Mouse (Mus musculus) liver, embryonic 16.5 days (tissue): ENCODE measurements around the gene Acod1. TPM values are rescaled to one million over a fixed set of nuclear protein-coding genes. Genes with fewer than 3 reads are reported as not detected.

Experiments
- ATAC-seq: fragments of 200-750 bp; cut with Nextera tagmentation; 2 replicates; pipeline ENCODE4 v1.8.0; 2017; ENCODE audit warnings: low read depth, mild to moderate bottlenecking, moderate number of reproducible peaks, moderate library complexity
- H3K27ac ChIP-seq: fragments of 300-500 bp; sonication (generic); 2 replicates; pipeline ENCODE4 v1.5.1; 2014; ENCODE audit warnings: mild to moderate bottlenecking, low read length
- H3K27me3 ChIP-seq: fragments of 300-500 bp; sonication (generic); 2 replicates; pipeline ENCODE4 v1.6.1; 2014; ENCODE audit warnings: low read depth, low read length, mixed read lengths; ENCODE audit not compliant: control insufficient read depth, insufficient read depth
- H3K36me3 ChIP-seq: fragments of 300-500 bp; sonication (generic); 2 replicates; pipeline ENCODE4 v1.6.1; 2014; ENCODE audit warnings: mild to moderate bottlenecking; ENCODE audit not compliant: control insufficient read depth, insufficient read depth
- H3K4me1 ChIP-seq: fragments of 300-500 bp; sonication (generic); 2 replicates; pipeline ENCODE4 v1.6.1; 2014; ENCODE audit warnings: low read depth, low read length, mixed read lengths; ENCODE audit not compliant: control insufficient read depth
- H3K4me2 ChIP-seq: fragments of 300-500 bp; sonication (generic); 2 replicates; pipeline ENCODE4 v1.6.1; 2014; ENCODE audit warnings: low read depth, low read length, mixed read lengths
- H3K4me3 ChIP-seq: fragments of 300-500 bp; sonication (generic); 2 replicates; pipeline ENCODE4 v1.5.1; 2014; ENCODE audit warnings: low read depth, mild to moderate bottlenecking, low read length
- H3K9ac ChIP-seq: fragments of 300-500 bp; sonication (generic); 2 replicates; pipeline ENCODE4 v1.6.1; 2014; ENCODE audit warnings: low read depth, low read length
- H3K9me3 ChIP-seq: fragments of 300-500 bp; sonication (generic); replicated peaks from 2 replicates; pipeline ENCODE4 v1.6.1; 2016; ENCODE audit warnings: low read length; ENCODE audit not compliant: control insufficient read depth
- WGBS: fragments of 180-500 bp; shearing (Covaris S2); extraction: QIAGEN DNeasy Blood & Tissue Kit; methylation state at CpG from one replicate; pipeline ENCODE4 v1.1.7; 2014; ENCODE audit not compliant: insufficient replicate concordance; 5-methylcytosine and 5-hydroxymethylcytosine counted together
- polyA plus RNA-seq: library from polyadenylated mRNA; unstranded; fragments of >200 nt; fragmentation: Nextera tagmentation; extraction: Ambion mirVana; gene quantifications from 2 replicates; pipeline ENCODE4 v1.2.1, GENCODE M21; 2015

The Acod1 gene
- polyA plus RNA-seq, 1 experiment from 2014 or later = not detected

DNA sequence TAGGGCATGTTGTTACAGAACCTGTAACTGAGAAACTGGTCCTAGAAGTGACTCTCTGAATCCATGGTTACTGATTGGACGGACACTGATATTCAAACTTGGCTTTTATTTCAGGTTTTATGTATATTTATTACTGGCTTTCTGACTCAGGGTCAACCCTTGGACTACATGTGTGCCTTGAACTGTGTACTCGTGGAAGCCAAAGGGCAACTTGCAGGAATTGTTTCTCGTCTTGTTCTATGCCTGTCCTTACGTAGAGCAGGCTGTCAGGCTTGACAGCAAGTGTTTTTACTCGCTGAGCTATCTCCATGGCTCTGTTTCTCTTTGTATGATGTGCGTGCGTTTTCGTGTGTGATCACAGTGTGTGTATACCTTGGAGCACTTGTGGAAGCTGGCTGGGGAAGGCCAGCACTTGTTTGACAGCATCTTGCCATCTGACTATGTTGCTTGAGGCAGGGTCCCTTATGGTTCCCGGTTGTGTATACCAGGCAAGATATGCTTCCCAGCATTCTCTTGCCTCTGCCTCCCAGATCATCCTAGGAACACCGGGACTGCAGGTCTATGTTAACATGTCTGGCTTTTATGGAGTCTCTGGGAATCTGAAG lies 56.1 kb downstream of the Acod1 start:
- 65% methylated on average over 10 of the region's 10 CpGs for whole genome bisulfite sequencing
- no peak for ATAC-seq

More for the DNA sequence above, 56.1 kb downstream of the Acod1 start:
- Histone ChIP-seq H3K4me3 (no peak overlapping the region), H3K9me3 (no peaks in the 10 kb centered on the region), H3K27ac (no peak overlapping the region), H3K36me3 (no peaks in the 10 kb centered on the region), H3K9ac (no peak overlapping the region), H3K27me3 (no peaks in the 10 kb centered on the region), H3K4me2 (no peak overlapping the region), H3K4me1 (peaks cover 6% of the 10 kb centered on the region)

Other genes with a start within 250 kb of the Acod1 start
- 2.5 and 2.8 TPM in 2 replicates for gene Kctd12, start 64.3 kb upstream of the Acod1 start, polyA plus RNA-seq
- gene Cln5, start 23.2 kb downstream of the Acod1 start, polyA plus RNA-seq = 17.0 and 17.2 TPM in 2 replicates
- 13.7 and 14.6 TPM in 2 replicates for gene Fbxl3, start 52.6 kb downstream of the Acod1 start, polyA plus RNA-seq